Mouse (Mus musculus) cerebellum, adult 2 months (tissue): ENCODE measurements around the gene Tmc3.

Source experiments
- CTCF ChIP-seq: fragments of 200-500 bp; IDR thresholded peaks from 2 replicates; pipeline ENCODE4 v1.5.1; 2011; ENCODE audit warnings: low read depth, mild to moderate bottlenecking, control low read depth, low read length, moderate library complexity, borderline replicate concordance; ENCODE audit not compliant: insufficient read depth
- POLR2A ChIP-seq: fragments of 200-500 bp; IDR thresholded peaks from 2 replicates; pipeline ENCODE4 v1.6.1; 2011; ENCODE audit warnings: low read length, control low read depth, borderline replicate concordance; ENCODE audit not compliant: insufficient read depth

DNA sequence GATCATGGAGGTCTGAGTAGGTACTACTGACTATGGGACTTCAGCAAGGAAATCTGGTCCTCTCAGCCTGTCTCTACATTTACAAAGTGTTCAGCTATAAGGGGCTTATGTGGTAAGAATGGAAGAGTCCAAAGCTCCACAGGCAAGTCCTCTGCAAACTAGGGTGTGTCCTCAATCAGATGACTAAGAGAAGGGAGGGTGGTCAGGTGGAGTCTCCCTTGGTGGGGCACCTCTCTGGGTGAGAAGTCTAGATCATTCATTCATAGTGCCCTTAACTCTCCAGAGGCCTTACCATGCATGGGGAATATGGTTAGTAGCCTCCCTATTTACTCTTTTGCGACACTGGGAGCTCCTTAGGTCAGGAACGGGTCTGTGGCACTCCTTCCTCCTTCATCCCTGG is 69.5 kb downstream of the Tmc3 start:
- no peak for TF ChIP-seq CTCF
- no peak for TF ChIP-seq POLR2A
